Mouse (Mus musculus): ENCODE measurements around the gene Map3k21. TPM values are rescaled to one million over a fixed set of nuclear protein-coding genes. Genes with fewer than 3 reads are reported as not detected.

Gene Map3k21
- total and polyA plus RNA-seq, 2 experiments from 2014 or later: 0.07 to 0.34 TPM

GRCm38 (mm10) chr8:125944511-125944910, 34.3 kb downstream of the Map3k21 start:
- H3K36me3 ChIP-seq (replicated peaks; ENCODE audit: control insufficient read depth, insufficient read depth, low read length): no peaks in the 10 kb centered on the region

GRCm38 (mm10) chr8:125948696-125949308, 38.6 kb downstream of the Map3k21 start:
- Histone ChIP-seq H3K4me1 (ENCODE audit: control insufficient read depth, insufficient read depth) (no peaks in the 10 kb centered on the region), H3K9ac (replicated peaks; ENCODE audit: low read depth, low read length) (no peak overlapping the region), H3K9me3 (replicated peaks; ENCODE audit: control insufficient read depth, low read length) (no peaks in the 10 kb centered on the region), H3K4me2 (ENCODE audit: low read depth, low read length) (no peak overlapping the region), H3K27me3 (ENCODE audit: control insufficient read depth, insufficient read depth, low read length) (0 out of 2 replicates have a peak, but pooled peaks cover 4% of the 10 kb centered on the region), H3K4me3 (ENCODE audit: low read depth, low read length) (no peak overlapping the region), H3K36me3 (replicated peaks; ENCODE audit: control insufficient read depth, insufficient read depth, low read length) (no peaks in the 10 kb centered on the region), H3K27ac (ENCODE audit: low read depth) (no peak overlapping the region)
- DNase-seq (ENCODE audit: low spot score) (no peak), ATAC-seq (ENCODE audit: insufficient read depth, low read depth) (no peak)
- WGBS: 70% methylated on average over 9 of the region's 9 CpGs
- no peak for TF ChIP-seq EP300 (IDR thresholded peaks at IDR 0.05; ENCODE audit: low read depth)
- TF ChIP-seq CTCF (IDR thresholded peaks at IDR 0.05; ENCODE audit: low read depth): no peak

More at GRCm38 (mm10) chr8:125944511-125944910, 34.3 kb downstream of the Map3k21 start:
- 81% methylated on average over 4 of the region's 4 CpGs for WGBS
- DNase-seq (ENCODE audit: low spot score) (no peak), ATAC-seq (ENCODE audit: insufficient read depth, low read depth) (no peak)
- no peaks in the 10 kb centered on the region for H3K4me1 ChIP-seq (ENCODE audit: control insufficient read depth, insufficient read depth)
- no peaks in the 10 kb centered on the region for H3K9me3 ChIP-seq (replicated peaks; ENCODE audit: control insufficient read depth, low read length)
- H3K4me2 ChIP-seq (ENCODE audit: low read depth, low read length): no peak overlapping the region
- no peak overlapping the region for H3K9ac ChIP-seq (replicated peaks; ENCODE audit: low read depth, low read length)
- no peak overlapping the region for H3K4me3 ChIP-seq (ENCODE audit: low read depth, low read length)
- TF ChIP-seq EP300 (IDR thresholded peaks at IDR 0.05; ENCODE audit: low read depth): no peak
- TF ChIP-seq CTCF (IDR thresholded peaks at IDR 0.05; ENCODE audit: low read depth): no peak
- H3K27me3 ChIP-seq (ENCODE audit: control insufficient read depth, insufficient read depth, low read length): no peaks in the 10 kb centered on the region
- no peak overlapping the region for H3K27ac ChIP-seq (ENCODE audit: low read depth)

- ATAC-seq (ENCODE audit: insufficient read depth, low read depth) (peak; percentile 81), DNase-seq (ENCODE audit: low spot score) (peak; percentile 94)
- Histone ChIP-seq H3K36me3 (replicated peaks; ENCODE audit: control insufficient read depth, insufficient read depth, low read length) (no peaks in the 10 kb centered on the region), H3K4me1 (ENCODE audit: control insufficient read depth, insufficient read depth) (no peaks in the 10 kb centered on the region), H3K4me3 (ENCODE audit: low read depth, low read length) (no peak overlapping the region), H3K9ac (replicated peaks; ENCODE audit: low read depth, low read length) (no peak overlapping the region), H3K9me3 (replicated peaks; ENCODE audit: control insufficient read depth, low read length) (no peaks in the 10 kb centered on the region), H3K27me3 (ENCODE audit: control insufficient read depth, insufficient read depth, low read length) (0 out of 2 replicates have a peak, but pooled peaks cover 4% of the 10 kb centered on the region), H3K27ac (ENCODE audit: low read depth) (no peak overlapping the region), H3K4me2 (ENCODE audit: low read depth, low read length) (no peak overlapping the region)
- TF ChIP-seq CTCF (IDR thresholded peaks at IDR 0.05; ENCODE audit: low read depth) (peak; percentile 100), EP300 (IDR thresholded peaks at IDR 0.05; ENCODE audit: low read depth) (no peak)
- WGBS: 21% methylated on average over 23 of the region's 23 CpGs
These were observed 40.0 kb downstream of the Map3k21 start for GRCm38 (mm10) chr8:125950007-125950940.

GRCm38 (mm10) chr8:125955671-125956070, 45.4 kb downstream of the Map3k21 start:
- no peak overlapping the region for H3K9ac ChIP-seq (replicated peaks; ENCODE audit: low read depth, low read length)
- no peak for ATAC-seq (ENCODE audit: insufficient read depth, low read depth)
- no peak overlapping the region for H3K4me3 ChIP-seq (ENCODE audit: low read depth, low read length)
- H3K27ac ChIP-seq (ENCODE audit: low read depth): no peak overlapping the region
- no peaks in the 10 kb centered on the region for H3K36me3 ChIP-seq (replicated peaks; ENCODE audit: control insufficient read depth, insufficient read depth, low read length)
- H3K4me2 ChIP-seq (ENCODE audit: low read depth, low read length): no peak overlapping the region
- H3K4me1 ChIP-seq (ENCODE audit: control insufficient read depth, insufficient read depth): no peaks in the 10 kb centered on the region
- 0 out of 2 replicates have a peak, but pooled peaks cover 4% of the 10 kb centered on the region for H3K27me3 ChIP-seq (ENCODE audit: control insufficient read depth, insufficient read depth, low read length)
- H3K9me3 ChIP-seq (replicated peaks; ENCODE audit: control insufficient read depth, low read length): no peaks in the 10 kb centered on the region
- TF ChIP-seq EP300 (IDR thresholded peaks at IDR 0.05; ENCODE audit: low read depth) (no peak), CTCF (IDR thresholded peaks at IDR 0.05; ENCODE audit: low read depth) (peak; percentile 64)
- peak; percentile 25 for DNase-seq (ENCODE audit: low spot score)
- WGBS: 11% methylated on average over 11 of the region's 11 CpGs

GRCm38 (mm10) chr8:125956796-125957195, 46.5 kb downstream of the Map3k21 start:
- Histone ChIP-seq H3K27me3 (ENCODE audit: control insufficient read depth, insufficient read depth, low read length) (no peaks in the 10 kb centered on the region), H3K4me2 (ENCODE audit: low read depth, low read length) (no peak overlapping the region), H3K4me3 (ENCODE audit: low read depth, low read length) (no peak overlapping the region), H3K9me3 (replicated peaks; ENCODE audit: control insufficient read depth, low read length) (no peaks in the 10 kb centered on the region), H3K27ac (ENCODE audit: low read depth) (no peak overlapping the region), H3K9ac (replicated peaks; ENCODE audit: low read depth, low read length) (no peak overlapping the region), H3K4me1 (ENCODE audit: control insufficient read depth, insufficient read depth) (no peaks in the 10 kb centered on the region), H3K36me3 (replicated peaks; ENCODE audit: control insufficient read depth, insufficient read depth, low read length) (no peaks in the 10 kb centered on the region)
- TF ChIP-seq CTCF (IDR thresholded peaks at IDR 0.05; ENCODE audit: low read depth) (no peak), EP300 (IDR thresholded peaks at IDR 0.05; ENCODE audit: low read depth) (no peak)
- 71% methylated on average over 9 of the region's 9 CpGs for WGBS
- no peak for DNase-seq (ENCODE audit: low spot score)
- ATAC-seq (ENCODE audit: insufficient read depth, low read depth): no peak

Measured in heart, postnatal 0 days (tissue).